Mouse (Mus musculus) heart, postnatal 0 days (tissue): ENCODE results near the gene Thada. TPM values are rescaled to one million over a fixed set of nuclear protein-coding genes. Genes with fewer than 3 reads are reported as not detected.

ENCODE experiments used
- ATAC-seq: fragments of 200-750 bp; cut with Nextera tagmentation; 2 replicates; pipeline ENCODE4 v1.8.0; 2017; ENCODE audit warnings: low read depth, moderate number of reproducible peaks, moderate library complexity; ENCODE audit not compliant: insufficient read depth
- DNase-seq: peaks from one replicate; pipeline ENCODE4 v3.0.0-alpha.2; 2016; ENCODE audit warnings: low spot score
- H3K27ac ChIP-seq: fragments of 300-500 bp; sonication (generic); 2 replicates; pipeline ENCODE4 v1.5.1; 2014; ENCODE audit warnings: low read depth, mild to moderate bottlenecking
- H3K27me3 ChIP-seq: fragments of 300-500 bp; sonication (generic); 2 replicates; pipeline ENCODE4 v1.6.1; 2014; ENCODE audit warnings: low read length, mixed read lengths; ENCODE audit not compliant: control insufficient read depth, insufficient read depth
- H3K36me3 ChIP-seq: fragments of 300-500 bp; sonication (generic); replicated peaks from 2 replicates; pipeline ENCODE4 v1.6.1; 2014; ENCODE audit warnings: low read length, mixed read lengths; ENCODE audit not compliant: control insufficient read depth, insufficient read depth
- H3K4me1 ChIP-seq: fragments of 300-500 bp; sonication (generic); 2 replicates; pipeline ENCODE4 v1.6.1; 2014; ENCODE audit warnings: antibody characterized with exemption; ENCODE audit not compliant: control insufficient read depth, insufficient read depth
- H3K4me2 ChIP-seq: fragments of 300-500 bp; sonication (generic); 2 replicates; pipeline ENCODE4 v1.6.1; 2014; ENCODE audit warnings: low read depth, mild to moderate bottlenecking, low read length, moderate library complexity
- H3K4me3 ChIP-seq: fragments of 300-500 bp; sonication (generic); 2 replicates; pipeline ENCODE4 v1.5.1; 2014; ENCODE audit warnings: low read depth, low read length
- H3K9ac ChIP-seq: fragments of 300-500 bp; sonication (generic); replicated peaks from 2 replicates; pipeline ENCODE4 v1.6.1; 2014; ENCODE audit warnings: low read depth, low read length, mixed read lengths
- H3K9me3 ChIP-seq: fragments of 300-500 bp; sonication (generic); replicated peaks from 2 replicates; pipeline ENCODE4 v1.6.1; 2016; ENCODE audit warnings: low read length; ENCODE audit not compliant: control insufficient read depth
- CTCF ChIP-seq: IDR thresholded peaks from 2 replicates; pipeline ENCODE4 v1.5.1; 2016; ENCODE audit warnings: antibody characterized with exemption, control low read depth, low read depth
- EP300 ChIP-seq: IDR thresholded peaks from 2 replicates; pipeline ENCODE4 v1.6.1; 2016; ENCODE audit warnings: antibody characterized with exemption, low read depth
- WGBS: fragments of 180-500 bp; shearing (Covaris S2); extraction: QIAGEN DNeasy Blood & Tissue Kit; methylation state at CpG from one replicate; pipeline ENCODE4 v1.1.7; 2014; 5-methylcytosine and 5-hydroxymethylcytosine counted together
- polyA plus RNA-seq: library from polyadenylated mRNA; unstranded; fragments of >200 nt; fragmentation: Nextera tagmentation; extraction: Ambion mirVana; gene quantifications from 2 replicates; pipeline ENCODE4 v1.2.1, GENCODE M21; 2015
- total RNA-seq: library from RNA; depleted of rRNA; stranded (reverse); fragments of >200 nt; gene quantifications from 2 replicates; pipeline ENCODE4 v1.2.3, GENCODE M21; 2014; ENCODE audit warnings: low replicate concordance

Gene Thada
- total and polyA plus RNA-seq, 2 experiments from 2014 or later, result 2.4 to 12.6 TPM

DNA sequence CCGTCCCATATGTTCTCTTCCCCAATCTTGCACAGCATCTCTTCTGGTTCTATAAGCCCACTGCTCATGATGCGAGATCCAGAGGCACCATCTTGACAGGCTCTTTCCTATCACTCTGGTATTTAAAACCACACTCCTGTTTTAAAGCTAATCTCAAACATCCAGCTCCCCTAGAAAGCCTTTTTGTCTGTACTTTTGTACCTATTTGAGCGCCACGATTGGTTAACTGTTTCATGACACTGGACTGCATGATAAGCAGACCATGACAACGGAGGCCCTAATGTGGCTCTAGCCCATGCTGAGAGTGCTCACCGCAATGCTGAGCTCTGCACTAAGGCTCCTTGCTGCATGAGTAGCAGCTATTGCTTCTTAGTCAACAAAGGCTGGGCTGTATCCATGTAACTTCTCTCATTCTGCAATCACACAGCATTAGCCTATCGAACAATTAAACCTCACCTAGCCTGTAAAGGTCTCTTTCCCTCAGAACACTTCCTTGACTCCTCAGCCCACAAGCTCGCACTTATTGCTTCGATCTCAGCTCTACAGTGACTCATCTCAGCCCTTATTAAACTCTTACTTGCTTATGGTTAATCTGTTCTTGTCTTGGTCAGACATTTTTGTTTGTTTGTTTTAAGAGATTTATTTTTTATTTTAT lies 203.6 kb downstream of the Thada start:
- no peak overlapping the region for H3K9ac ChIP-seq
- H3K27ac ChIP-seq, result no peak overlapping the region
- ATAC-seq (no peak), DNase-seq (no peak)
- no peaks in the 10 kb centered on the region for H3K9me3 ChIP-seq
- H3K36me3 ChIP-seq, result no peaks in the 10 kb centered on the region
- H3K4me1 ChIP-seq, result peaks cover 41% of the 10 kb centered on the region
- no peak overlapping the region for H3K4me3 ChIP-seq
- H3K4me2 ChIP-seq, result no peak overlapping the region
- H3K27me3 ChIP-seq, result no peaks in the 10 kb centered on the region
- no peak for TF ChIP-seq EP300
- TF ChIP-seq CTCF, result no peak
- 87% methylated on average over 9 of the region's 9 CpGs for WGBS

- Histone ChIP-seq H3K27ac (no peak overlapping the region), H3K4me2 (no peak overlapping the region), H3K36me3 (no peaks in the 10 kb centered on the region), H3K9me3 (no peaks in the 10 kb centered on the region), H3K9ac (no peak overlapping the region), H3K4me1 (peaks cover 37% of the 10 kb centered on the region), H3K27me3 (no peaks in the 10 kb centered on the region), H3K4me3 (no peak overlapping the region)
- DNase-seq (no peak), ATAC-seq (no peak)
- TF ChIP-seq EP300, result no peak
- no peak for TF ChIP-seq CTCF
Measured at GRCm38 (mm10) chr17:84261010-84261409, 205.0 kb downstream of the Thada start.

- Histone ChIP-seq H3K9me3 (no peaks in the 10 kb centered on the region), H3K9ac (no peak overlapping the region), H3K4me3 (no peak overlapping the region), H3K27ac (no peak overlapping the region), H3K4me1 (peaks cover 30% of the 10 kb centered on the region), H3K27me3 (no peaks in the 10 kb centered on the region), H3K4me2 (no peak overlapping the region), H3K36me3 (no peaks in the 10 kb centered on the region)
- no peak for DNase-seq
- no peak for ATAC-seq
- TF ChIP-seq CTCF (no peak), EP300 (no peak)
Measured at GRCm38 (mm10) chr17:84260226-84260625, 205.8 kb downstream of the Thada start.

GRCm38 (mm10) chr17:84258638-84259261 lies 207.3 kb downstream of the Thada start:
- 43% methylated on average over 4 of the region's 4 CpGs for WGBS
- Histone ChIP-seq H3K27me3 (no peaks in the 10 kb centered on the region), H3K4me1 (peaks cover 17% of the 10 kb centered on the region), H3K36me3 (no peaks in the 10 kb centered on the region), H3K4me3 (no peak overlapping the region), H3K27ac (no peak overlapping the region), H3K4me2 (no peak overlapping the region), H3K9ac (no peak overlapping the region), H3K9me3 (no peaks in the 10 kb centered on the region)
- TF ChIP-seq EP300 (no peak), CTCF (no peak)
- peak; percentile 56 for DNase-seq
- ATAC-seq, result peak; percentile 41; the same call in 1 of the 2 replicates

- ATAC-seq, result no peak
- TF ChIP-seq EP300 (no peak), CTCF (no peak)
- Histone ChIP-seq H3K4me2 (no peak overlapping the region), H3K27ac (no peak overlapping the region), H3K9ac (no peak overlapping the region), H3K4me3 (no peak overlapping the region), H3K9me3 (no peaks in the 10 kb centered on the region), H3K27me3 (no peaks in the 10 kb centered on the region), H3K4me1 (peaks cover 17% of the 10 kb centered on the region), H3K36me3 (no peaks in the 10 kb centered on the region)
- no peak for DNase-seq
- 72% methylated on average over 5 of the region's 5 CpGs for WGBS
Measured at GRCm38 (mm10) chr17:84257927-84258532, 208.0 kb downstream of the Thada start.
